Mouse (Mus musculus) spleen, adult 2 months (tissue): ENCODE data around the gene Agmo. TPM values are rescaled to one million over a fixed set of nuclear protein-coding genes. Genes with fewer than 3 reads are reported as not detected.

Experiments
- DNase-seq, 2 experiments: peaks; one replicate each; pipeline versions ENCODE4 v3.0.0 to v3.0.0-alpha.2; 2012 to 2021; ENCODE audit warnings: low spot score in 2 of 2, low read depth in 1 of 2
- H3K27ac ChIP-seq: fragments of 200-500 bp; 2 replicates; pipeline ENCODE4 v1.5.1; 2012; ENCODE audit warnings: low read length, inconsistent platforms; ENCODE audit not compliant: insufficient read depth
- H3K27me3 ChIP-seq: fragments of 200-500 bp; 2 replicates; pipeline ENCODE4 v1.6.1; 2012; ENCODE audit warnings: mild to moderate bottlenecking, moderate library complexity, low read length, inconsistent platforms; ENCODE audit not compliant: control insufficient read depth, insufficient read depth
- H3K36me3 ChIP-seq: fragments of 200-500 bp; 2 replicates; pipeline ENCODE4 v1.6.1; 2012; ENCODE audit warnings: mild to moderate bottlenecking, low read length, inconsistent platforms; ENCODE audit not compliant: control insufficient read depth, insufficient read depth
- H3K4me1 ChIP-seq: fragments of 200-500 bp; 2 replicates; pipeline ENCODE4 v1.6.1; 2011; ENCODE audit warnings: inconsistent platforms; ENCODE audit not compliant: control insufficient read depth, insufficient read depth, insufficient read length
- H3K4me3 ChIP-seq: fragments of 200-500 bp; 2 replicates; pipeline ENCODE4 v1.5.1; 2011; ENCODE audit warnings: mild to moderate bottlenecking, inconsistent platforms; ENCODE audit not compliant: insufficient read depth, insufficient read length; ENCODE audit errors: extremely low read depth
- CTCF ChIP-seq: fragments of 200-500 bp; IDR thresholded peaks from 2 replicates; pipeline ENCODE4 v1.5.1; 2011; ENCODE audit warnings: mild to moderate bottlenecking, inconsistent platforms; ENCODE audit not compliant: insufficient read depth, insufficient read length, insufficient replicate concordance; ENCODE audit errors: extremely low read depth
- POLR2A ChIP-seq: fragments of 200-500 bp; IDR thresholded peaks from 2 replicates; pipeline ENCODE4 v1.6.1; 2011; ENCODE audit warnings: low read depth, low read length, inconsistent platforms
- WGBS: fragments of 180-500 bp; shearing (Covaris S2); methylation state at CpG from one replicate; pipeline ENCODE4 v1.1.7; 2018; 5-methylcytosine and 5-hydroxymethylcytosine counted together
- polyA plus RNA-seq: library from polyadenylated mRNA; depleted of rRNA; stranded (reverse); fragments of >200 nt; gene quantifications from 2 replicates; pipeline ENCODE4 v1.2.3, GENCODE M21; 2012

Agmo gene
- polyA plus RNA-seq, 1 experiment: 0.42 TPM

GRCm38 (mm10) chr12:37402541-37402940 lies 161.1 kb downstream of the Agmo start:
- H3K4me1 ChIP-seq: no peaks in the 10 kb centered on the region
- H3K4me3 ChIP-seq: no peak overlapping the region
- 92% methylated on average over 6 of the region's 6 CpGs for WGBS
- TF ChIP-seq CTCF (no peak), POLR2A (no peak)
- H3K36me3 ChIP-seq: no peaks in the 10 kb centered on the region
- no peaks in the 10 kb centered on the region for H3K27me3 ChIP-seq
- DNase-seq: no peak
- no peak overlapping the region for H3K27ac ChIP-seq

- H3K4me3 ChIP-seq: no peak overlapping the region
- no peaks in the 10 kb centered on the region for H3K36me3 ChIP-seq
- no peaks in the 10 kb centered on the region for H3K27me3 ChIP-seq
- H3K27ac ChIP-seq: no peak overlapping the region
- H3K4me1 ChIP-seq: no peaks in the 10 kb centered on the region
- no peak for TF ChIP-seq CTCF
- no peak for TF ChIP-seq POLR2A
- DNase-seq: no peak
- WGBS: 88% methylated on average over 5 of the region's 5 CpGs
Measured at GRCm38 (mm10) chr12:37426350-37426749, 184.9 kb downstream of the Agmo start.

- H3K36me3 ChIP-seq: no peaks in the 10 kb centered on the region
- H3K27ac ChIP-seq: no peak overlapping the region
- no peak for TF ChIP-seq POLR2A
- TF ChIP-seq CTCF: no peak
- H3K4me1 ChIP-seq: no peaks in the 10 kb centered on the region
- H3K27me3 ChIP-seq: no peaks in the 10 kb centered on the region
- no peak for DNase-seq
- no peak overlapping the region for H3K4me3 ChIP-seq
- 92% methylated on average over 5 of the region's 5 CpGs for WGBS
Measured at GRCm38 (mm10) chr12:37426750-37427149, 185.3 kb downstream of the Agmo start.

GRCm38 (mm10) chr12:37434466-37434865 lies 193.0 kb downstream of the Agmo start:
- no peaks in the 10 kb centered on the region for H3K27me3 ChIP-seq
- H3K36me3 ChIP-seq: no peaks in the 10 kb centered on the region
- no peaks in the 10 kb centered on the region for H3K4me1 ChIP-seq
- no peak for DNase-seq
- no peak overlapping the region for H3K4me3 ChIP-seq
- no peak for TF ChIP-seq POLR2A
- TF ChIP-seq CTCF: no peak
- 79% methylated on average over 1 of the region's 1 CpGs for WGBS
- H3K27ac ChIP-seq: no peak overlapping the region

- 89% methylated on average over 3 of the region's 3 CpGs for WGBS
- TF ChIP-seq CTCF (no peak), POLR2A (no peak)
- no peaks in the 10 kb centered on the region for H3K4me1 ChIP-seq
Measured at GRCm38 (mm10) chr12:37442486-37443013, 201.1 kb downstream of the Agmo start.

GRCm38 (mm10) chr12:37445255-37445654 lies 203.8 kb downstream of the Agmo start:
- DNase-seq: no peak
- Histone ChIP-seq H3K4me3 (no peak overlapping the region), H3K27ac (no peak overlapping the region), H3K4me1 (no peaks in the 10 kb centered on the region), H3K27me3 (no peaks in the 10 kb centered on the region), H3K36me3 (no peaks in the 10 kb centered on the region)
- 93% methylated on average over 9 of the region's 9 CpGs for WGBS
- TF ChIP-seq CTCF: no peak
- no peak for TF ChIP-seq POLR2A

More at GRCm38 (mm10) chr12:37442486-37443013, 201.1 kb downstream of the Agmo start:
- Histone ChIP-seq H3K4me3 (no peak overlapping the region), H3K36me3 (no peaks in the 10 kb centered on the region), H3K27ac (no peak overlapping the region), H3K27me3 (no peaks in the 10 kb centered on the region)
- no peak for DNase-seq

- no peak for DNase-seq
- TF ChIP-seq CTCF (no peak), POLR2A (no peak)
- WGBS: 79% methylated on average over 2 of the region's 2 CpGs
- H3K4me3 ChIP-seq: no peak overlapping the region
- no peaks in the 10 kb centered on the region for H3K27me3 ChIP-seq
- H3K4me1 ChIP-seq: no peaks in the 10 kb centered on the region
- H3K36me3 ChIP-seq: no peaks in the 10 kb centered on the region
- no peak overlapping the region for H3K27ac ChIP-seq
Measured at GRCm38 (mm10) chr12:37449597-37449996, 208.2 kb downstream of the Agmo start.
